ENCODE assay signal across 9 mouse cellular contexts in genomic region chr4:67646090-67646489, GRCm38 (mm10).
"Had no signal": no experiment of that assay in that cellular context is flagged by ENCODE, and none has a peak within 500 bp of the region (broad histone marks: within the 10 kb centered on the region; RNA-seq: fewer than 3 reads in every experiment).

No protein-coding gene starts in this region.

- DNase-seq: kidney, postnatal 10 days; kidney, postnatal 4 days; left cerebral cortex, postnatal 4 days; lung, embryonic 14.5 days; lung, postnatal 10 days; thymus, adult 18-20 months; thymus, postnatal 14 days had no signal

- ATAC-seq: liver, embryonic 12.5 days; midbrain, embryonic 15.5 days had no signal
